Mouse (Mus musculus) G1E (cell line): ENCODE data around the gene Rasa2.

Source experiments
- CTCF ChIP-seq: IDR thresholded peaks from 2 replicates; pipeline ENCODE4 v1.5.1; 2012; ENCODE audit warnings: low read depth, low read length, inconsistent platforms, mixed read lengths
- GATA1 ChIP-seq: IDR thresholded peaks from 2 replicates; pipeline ENCODE4 v1.6.1; 2012; ENCODE audit warnings: borderline replicate concordance, low read length, inconsistent platforms, mixed read lengths

DNA sequence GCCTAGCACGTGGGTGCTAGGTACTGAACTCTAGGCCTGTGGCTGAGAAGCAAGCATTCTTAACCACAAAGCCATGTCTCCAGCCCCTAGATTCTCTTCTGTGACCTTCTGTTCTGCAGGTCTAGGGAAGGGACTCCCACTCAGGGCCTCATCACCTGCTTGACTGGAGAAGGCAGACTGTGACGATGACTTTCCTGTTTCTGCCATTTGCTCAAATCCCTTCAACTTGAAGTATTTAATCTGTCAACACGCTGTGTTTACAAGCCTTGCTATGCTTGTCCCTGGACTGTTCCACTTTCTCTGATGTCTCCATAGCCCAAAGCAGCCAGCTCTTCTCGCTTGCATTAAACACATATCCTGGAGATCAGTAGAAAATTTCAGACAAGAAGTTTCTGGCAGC is 98.9 kb downstream of the Rasa2 start:
- TF ChIP-seq GATA1 (no peak), CTCF (no peak)
